Mouse (Mus musculus) hindbrain, embryonic 15.5 days (tissue): ENCODE data around the gene Epb41. TPM values are rescaled to one million over a fixed set of nuclear protein-coding genes. Genes with fewer than 3 reads are reported as not detected.

Experiments
- ATAC-seq: fragments of 200-750 bp; cut with Nextera tagmentation; 2 replicates; pipeline ENCODE4 v1.8.0; 2017; ENCODE audit warnings: low read depth, moderate number of reproducible peaks, moderate TSS enrichment; ENCODE audit not compliant: low FRiP score
- H3K27ac ChIP-seq: fragments of 300-500 bp; sonication (generic); replicated peaks from 2 replicates; pipeline ENCODE4 v1.5.1; 2015; ENCODE audit warnings: mild to moderate bottlenecking, inconsistent platforms
- H3K27me3 ChIP-seq: fragments of 300-500 bp; sonication (generic); 2 replicates; pipeline ENCODE4 v1.6.1; 2015; ENCODE audit warnings: control low read depth, inconsistent platforms
- H3K36me3 ChIP-seq: fragments of 300-500 bp; sonication (generic); 2 replicates; pipeline ENCODE4 v1.6.1; 2015; ENCODE audit warnings: control low read depth, inconsistent platforms
- H3K4me1 ChIP-seq: fragments of 300-500 bp; sonication (generic); replicated peaks from 2 replicates; pipeline ENCODE4 v1.6.1; 2015; ENCODE audit warnings: control low read depth, inconsistent platforms
- H3K4me2 ChIP-seq: fragments of 300-500 bp; sonication (generic); 2 replicates; pipeline ENCODE4 v1.6.1; 2015; ENCODE audit warnings: moderate library complexity, mild to moderate bottlenecking, inconsistent platforms
- H3K4me3 ChIP-seq: fragments of 300-500 bp; sonication (generic); 2 replicates; pipeline ENCODE4 v1.5.1; 2015; ENCODE audit warnings: mild to moderate bottlenecking, inconsistent platforms
- H3K9ac ChIP-seq: fragments of 300-500 bp; sonication (generic); 2 replicates; pipeline ENCODE4 v1.6.1; 2015; ENCODE audit warnings: inconsistent platforms
- H3K9me3 ChIP-seq: fragments of 300-500 bp; sonication (generic); 2 replicates; pipeline ENCODE4 v1.6.1; 2016; ENCODE audit warnings: control low read depth, inconsistent platforms
- WGBS: fragments of 180-500 bp; shearing (Covaris S2); methylation state at CpG from one replicate; pipeline ENCODE4 v1.1.7; 2015; 5-methylcytosine and 5-hydroxymethylcytosine counted together
- microRNA-seq: library from miRNA; unstranded; fragments of <30 nt; microRNA quantifications from one replicate; pipeline ENCODE4, GENCODE M21; 2016
- polyA plus RNA-seq: library from polyadenylated mRNA; unstranded; fragments of >200 nt; fragmentation: Nextera tagmentation; extraction: Ambion mirVana; gene quantifications from 2 replicates; pipeline ENCODE4 v1.2.1, GENCODE M21; 2015

Gene Epb41
- polyA plus RNA-seq, 1 experiment from 2014 or later, result 59.8 TPM

DNA sequence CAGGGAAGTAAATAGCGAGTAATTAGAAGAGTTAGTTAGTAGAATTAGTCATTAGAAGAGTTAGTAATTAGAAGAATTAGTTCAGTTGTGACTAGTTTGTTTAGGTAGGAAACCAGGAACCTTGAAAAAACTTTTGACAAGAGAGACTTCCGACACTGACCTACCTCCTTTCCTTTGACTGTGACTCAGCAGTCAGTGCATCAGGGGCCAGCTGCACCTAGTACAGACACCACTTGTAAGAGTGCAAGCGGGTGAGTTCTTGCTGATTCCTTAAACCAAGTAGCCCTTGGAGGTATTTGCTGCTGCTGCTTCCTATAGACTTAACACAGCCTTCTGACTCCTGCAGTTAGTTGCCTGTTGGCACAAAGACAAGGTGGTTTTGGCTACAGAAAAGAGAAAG is 184.4 kb downstream of the Epb41 start:
- 91% methylated on average over 3 of the region's 3 CpGs for WGBS
- Histone ChIP-seq H3K27ac (no peak overlapping the region), H3K4me3 (no peak overlapping the region), H3K27me3 (no peaks in the 10 kb centered on the region), H3K9ac (no peak overlapping the region), H3K4me2 (no peak overlapping the region), H3K4me1 (no peaks in the 10 kb centered on the region), H3K9me3 (no peaks in the 10 kb centered on the region), H3K36me3 (peaks cover 37% of the 10 kb centered on the region)
- ATAC-seq, result no peak

GRCm38 (mm10) chr4:131888564-131888963 is 186.6 kb downstream of the Epb41 start:
- H3K4me3 ChIP-seq, result no peak overlapping the region
- no peak overlapping the region for H3K4me2 ChIP-seq
- H3K36me3 ChIP-seq, result peaks cover 25% of the 10 kb centered on the region
- H3K27me3 ChIP-seq, result no peaks in the 10 kb centered on the region
- H3K9ac ChIP-seq, result no peak overlapping the region
- no peak for ATAC-seq
- no peaks in the 10 kb centered on the region for H3K9me3 ChIP-seq
- no peak overlapping the region for H3K27ac ChIP-seq
- peaks cover 7% of the 10 kb centered on the region; the same call in 1 of the 2 replicates for H3K4me1 ChIP-seq
- 73% methylated on average over 1 of the region's 1 CpGs for WGBS

- no peaks in the 10 kb centered on the region for H3K27me3 ChIP-seq
- no peak for ATAC-seq
- peaks cover 21% of the 10 kb centered on the region for H3K4me1 ChIP-seq
Measured at GRCm38 (mm10) chr4:131885376-131885775, 189.7 kb downstream of the Epb41 start.

GRCm38 (mm10) chr4:131883571-131883970 is 191.6 kb downstream of the Epb41 start:
- ATAC-seq, result no peak
- 80% methylated on average over 6 of the region's 6 CpGs for WGBS
- no peaks in the 10 kb centered on the region for H3K9me3 ChIP-seq

More at GRCm38 (mm10) chr4:131885376-131885775, 189.7 kb downstream of the Epb41 start:
- Histone ChIP-seq H3K9ac (no peak overlapping the region), H3K9me3 (no peaks in the 10 kb centered on the region), H3K36me3 (0 out of 2 replicates have a peak, but pooled peaks cover 8% of the 10 kb centered on the region), H3K4me3 (no peak overlapping the region), H3K4me2 (no peak overlapping the region), H3K27ac (no peak overlapping the region)
- 81% methylated on average over 6 of the region's 6 CpGs for WGBS

DNA sequence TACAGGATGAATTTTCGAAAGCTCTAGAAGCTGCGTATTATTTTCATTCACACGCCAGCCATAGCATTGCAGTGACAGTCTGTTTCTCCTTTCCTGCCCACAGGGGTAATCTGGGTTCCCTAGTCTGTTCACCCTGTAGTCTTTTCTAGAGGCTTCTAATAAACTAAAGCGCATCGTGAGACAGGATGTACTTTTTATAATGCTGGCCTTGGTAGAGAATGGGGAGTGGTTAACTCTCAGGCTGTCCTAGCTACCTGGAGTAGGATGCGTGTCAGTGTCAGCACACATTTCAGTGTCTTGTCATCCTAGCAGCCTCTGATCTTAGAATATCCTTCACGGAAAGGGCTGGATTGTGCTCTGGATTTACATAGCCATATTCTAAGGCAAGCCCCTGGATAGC is 193.8 kb downstream of the Epb41 start:
- no peak overlapping the region for H3K9ac ChIP-seq
- 0 out of 2 replicates have a peak, but pooled peaks cover 5% of the 10 kb centered on the region for H3K36me3 ChIP-seq
- H3K9me3 ChIP-seq, result no peaks in the 10 kb centered on the region
- H3K4me3 ChIP-seq, result no peak overlapping the region
- peaks cover 51% of the 10 kb centered on the region for H3K4me1 ChIP-seq
- no peaks in the 10 kb centered on the region for H3K27me3 ChIP-seq
- H3K4me2 ChIP-seq, result no peak overlapping the region
- no peak overlapping the region for H3K27ac ChIP-seq
- 89% methylated on average over 7 of the region's 7 CpGs for WGBS
- no peak for ATAC-seq

More at GRCm38 (mm10) chr4:131883571-131883970, 191.6 kb downstream of the Epb41 start:
- Histone ChIP-seq H3K4me3 (no peak overlapping the region), H3K4me1 (peaks cover 32% of the 10 kb centered on the region), H3K9ac (no peak overlapping the region), H3K27me3 (no peaks in the 10 kb centered on the region), H3K4me2 (no peak overlapping the region), H3K36me3 (0 out of 2 replicates have a peak, but pooled peaks cover 8% of the 10 kb centered on the region), H3K27ac (no peak overlapping the region)

DNA sequence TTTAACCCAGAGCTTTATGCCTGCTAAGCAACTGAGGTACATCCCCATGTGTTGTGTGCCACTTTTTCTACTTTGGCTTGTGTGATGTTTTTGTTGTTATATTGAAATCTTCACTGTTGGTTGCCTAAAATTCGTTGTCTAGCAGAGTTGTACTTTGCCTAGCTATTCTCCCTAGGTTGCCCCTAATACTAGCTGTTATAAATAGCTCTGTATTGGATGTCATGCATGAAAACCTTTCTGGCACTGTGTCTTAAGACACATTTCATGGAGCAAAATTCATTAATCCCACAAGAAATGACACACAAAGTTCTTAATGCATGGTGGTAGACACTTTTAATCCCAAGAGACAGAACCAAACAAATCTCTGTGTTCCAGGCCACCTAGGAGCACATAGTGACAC is 195.4 kb downstream of the Epb41 start:
- Histone ChIP-seq H3K9ac (no peak overlapping the region), H3K9me3 (no peaks in the 10 kb centered on the region), H3K4me1 (peaks cover 67% of the 10 kb centered on the region), H3K27ac (no peak overlapping the region), H3K4me3 (no peak overlapping the region), H3K27me3 (no peaks in the 10 kb centered on the region), H3K4me2 (no peak overlapping the region), H3K36me3 (no peaks in the 10 kb centered on the region)
- 68% methylated on average over 1 of the region's 1 CpGs for WGBS
- no peak for ATAC-seq

DNA sequence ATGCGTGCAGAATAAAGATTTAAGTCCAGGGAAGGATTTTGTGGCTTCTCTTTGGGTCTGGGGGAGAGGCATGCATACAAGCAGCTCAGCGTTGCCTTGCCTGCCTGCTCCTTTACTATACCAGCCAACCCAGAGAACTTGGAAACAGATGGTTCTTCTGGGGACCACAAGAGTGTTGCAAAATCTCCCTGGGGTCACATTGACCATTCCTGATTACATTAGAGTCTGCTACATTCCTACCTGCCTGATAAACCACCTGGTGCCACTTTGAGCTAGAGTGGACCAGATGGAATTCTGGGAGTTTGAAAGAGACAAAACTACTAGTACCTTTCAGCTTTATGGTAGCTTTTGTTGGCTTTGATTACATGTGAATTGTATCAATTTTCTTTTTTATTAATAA is 198.3 kb downstream of the Epb41 start:
- 55% methylated on average over 2 of the region's 2 CpGs for WGBS
- peak overlapping the region; percentile 95 for H3K4me2 ChIP-seq
- ATAC-seq, result no peak
- H3K9me3 ChIP-seq, result no peaks in the 10 kb centered on the region
- H3K36me3 ChIP-seq, result no peaks in the 10 kb centered on the region
- peak overlapping the region; percentile 1; the same call in 1 of the 2 replicates for H3K4me3 ChIP-seq
- H3K27ac ChIP-seq, result 0 out of 2 replicates have a peak overlapping the region, but pooled peaks have one; percentile 14
- no peak overlapping the region for H3K9ac ChIP-seq
- no peaks in the 10 kb centered on the region for H3K27me3 ChIP-seq
- H3K4me1 ChIP-seq, result peaks cover 66% of the 10 kb centered on the region

- peak overlapping the region; percentile 95 for H3K4me2 ChIP-seq
- no peaks in the 10 kb centered on the region for H3K36me3 ChIP-seq
- no peak overlapping the region for H3K27ac ChIP-seq
- no peak for ATAC-seq
- peak overlapping the region; percentile 97 for H3K4me3 ChIP-seq
- 41% methylated on average over 3 of the region's 3 CpGs for WGBS
- H3K9ac ChIP-seq, result peak overlapping the region; percentile 100
- H3K27me3 ChIP-seq, result no peaks in the 10 kb centered on the region
- H3K9me3 ChIP-seq, result no peaks in the 10 kb centered on the region
- peaks cover 56% of the 10 kb centered on the region for H3K4me1 ChIP-seq
Measured at GRCm38 (mm10) chr4:131875242-131875641, 199.9 kb downstream of the Epb41 start.

DNA sequence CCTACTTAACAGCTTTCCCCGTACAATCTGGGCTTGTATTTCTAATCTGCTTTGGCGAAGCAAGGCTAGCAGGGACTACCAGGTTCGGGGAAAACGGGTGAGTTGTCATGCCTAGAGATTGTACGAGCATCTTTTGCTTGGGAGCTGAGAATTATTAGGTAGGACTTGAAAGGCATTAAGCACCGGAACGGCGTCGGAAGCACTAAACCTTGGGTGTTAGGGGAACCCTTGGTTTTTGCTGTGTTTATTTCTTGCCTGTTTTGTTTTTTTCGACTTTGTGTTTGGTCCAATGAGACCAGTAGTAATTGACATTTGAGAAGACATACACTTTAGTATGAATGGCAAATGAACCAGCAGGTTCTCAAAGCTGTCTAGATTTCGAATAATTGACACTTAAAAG is 200.6 kb downstream of the Epb41 start:
- Histone ChIP-seq H3K4me1 (peaks cover 49% of the 10 kb centered on the region), H3K27ac (peak overlapping the region; percentile 100)

GRCm38 (mm10) chr4:131874169-131874536 is 201.0 kb downstream of the Epb41 start:
- H3K4me2 ChIP-seq, result peak overlapping the region; percentile 95
- H3K27me3 ChIP-seq, result no peaks in the 10 kb centered on the region
- no peak for ATAC-seq
- under 1% methylated on average over 20 of the region's 20 CpGs for WGBS
- peak overlapping the region; percentile 100 for H3K27ac ChIP-seq
- H3K9ac ChIP-seq, result peak overlapping the region; percentile 100
- peak overlapping the region; percentile 97 for H3K4me3 ChIP-seq
- no peaks in the 10 kb centered on the region for H3K36me3 ChIP-seq
- peaks cover 46% of the 10 kb centered on the region for H3K4me1 ChIP-seq
- no peaks in the 10 kb centered on the region for H3K9me3 ChIP-seq

More for the DNA sequence above, 200.6 kb downstream of the Epb41 start:
- no peak for ATAC-seq
- H3K9ac ChIP-seq, result peak overlapping the region; percentile 100
- no peaks in the 10 kb centered on the region for H3K36me3 ChIP-seq
- H3K4me3 ChIP-seq, result peak overlapping the region; percentile 97
- WGBS, result 4% methylated on average over 11 of the region's 11 CpGs
- H3K9me3 ChIP-seq, result no peaks in the 10 kb centered on the region
- H3K4me2 ChIP-seq, result peak overlapping the region; percentile 95
- no peaks in the 10 kb centered on the region for H3K27me3 ChIP-seq

Small RNA genes within 50 kb of the gene (microRNA-seq; reads per million reads assigned to microRNA genes)
- not detected for gene Gm27445

Other genes with a start within 250 kb of the Epb41 start
- 22.6 and 23.4 TPM in 2 replicates for gene Ptpru, start 237.0 kb downstream of the Epb41 start, polyA plus RNA-seq
- gene Mecr, start 231.9 kb downstream of the Epb41 start, polyA plus RNA-seq, result 34.6 and 37.9 TPM in 2 replicates
- gene Srsf4, start 201.7 kb downstream of the Epb41 start, polyA plus RNA-seq, result 101 and 103 TPM in 2 replicates
- gene Tmem200b, start 153.6 kb downstream of the Epb41 start, polyA plus RNA-seq, result 0.16 and 0.29 TPM in 2 replicates
- not detected in 2 replicates for gene Gm10300, start 624 bp downstream of the Epb41 start, polyA plus RNA-seq
- gene Oprd1, start 69.2 kb upstream of the Epb41 start, polyA plus RNA-seq, result 0.61 and 0.80 TPM in 2 replicates
- 102 and 105 TPM in 2 replicates for gene Ythdf2, start 137.0 kb upstream of the Epb41 start, polyA plus RNA-seq
- 38.8 and 44.0 TPM in 2 replicates for gene Gmeb1, start 186.3 kb upstream of the Epb41 start, polyA plus RNA-seq
- gene Taf12, start 199.1 kb upstream of the Epb41 start, polyA plus RNA-seq, result 41.8 and 42.3 TPM in 2 replicates
- 3.1 and 3.4 TPM in 2 replicates for gene Rab42, start 228.1 kb upstream of the Epb41 start, polyA plus RNA-seq